16 mouse cellular contexts compared by ENCODE assay signal in genomic region chr17:45215067-45216049, GRCm38 (mm10).
DNase-seq lines count a peak whose midpoint lies in the region; ATAC-seq and TF ChIP-seq lines count a peak whose summit lies in the region.
"Had no signal": no experiment of that assay in that cellular context is flagged by ENCODE, and none has a peak within 500 bp of the region (broad histone marks: within the 10 kb centered on the region; RNA-seq: fewer than 3 reads in every experiment).

No protein-coding gene starts in this region.

- no peaks in the 10 kb centered on the region for H3K27me3 ChIP-seq in heart, embryonic 12.5 days (replicated peaks)
- no peaks in the 10 kb centered on the region for H3K27me3 ChIP-seq in limb, embryonic 15.5 days
- H3K27me3 ChIP-seq in stomach, postnatal 0 days (ENCODE audit: control insufficient read depth, insufficient read depth, low read length): no peaks in the 10 kb centered on the region
- no peaks in the 10 kb centered on the region for H3K27me3 ChIP-seq in forebrain, embryonic 15.5 days

- H3K4me2 ChIP-seq in heart, embryonic 12.5 days: no peak overlapping the region
- H3K4me2 ChIP-seq in limb, embryonic 15.5 days: no peak overlapping the region
- no peak overlapping the region for H3K4me2 ChIP-seq in stomach, postnatal 0 days (replicated peaks; ENCODE audit: low read depth)
- H3K4me2 ChIP-seq in forebrain, embryonic 15.5 days (replicated peaks): no peak overlapping the region

- H3K27ac ChIP-seq in heart, embryonic 12.5 days (ENCODE audit: poor library complexity, severe bottlenecking): no peak overlapping the region
- H3K27ac ChIP-seq in limb, embryonic 15.5 days: peak overlapping the region; percentile 17; the same call in 1 of the 2 replicates
- 0 out of 2 replicates have a peak overlapping the region, but pooled peaks have one; percentile 18 for H3K27ac ChIP-seq in stomach, postnatal 0 days (replicated peaks)
- H3K27ac ChIP-seq in forebrain, embryonic 15.5 days (replicated peaks): no peak overlapping the region
- H3K27ac ChIP-seq: kidney, postnatal 0 days; left cerebral cortex, adult 2 months had no signal

- TF ChIP-seq EP300 in stomach, postnatal 0 days (optimal IDR thresholded peaks at IDR 0.05): no peak

- 66% methylated on average over 15 of the region's 15 CpGs for WGBS in heart, embryonic 12.5 days
- 47% methylated on average over 15 of the region's 15 CpGs for WGBS in limb, embryonic 15.5 days
- WGBS in stomach, postnatal 0 days: 51% methylated on average over 15 of the region's 15 CpGs
- WGBS in forebrain, embryonic 15.5 days: 57% methylated on average over 15 of the region's 15 CpGs

- DNase-seq in heart, adult 11 months: peak; percentile 70
- peak; percentile 14 for DNase-seq in thymus, postnatal 25 days
- no peak for DNase-seq in thymus, postnatal 10 days (ENCODE audit: low spot score in 2 of 2)
- peak; percentile 24 for DNase-seq in stomach, postnatal 0 days (ENCODE audit: low spot score)
- DNase-seq in left cerebral cortex, postnatal 36 days (ENCODE audit: low spot score in 2 of 2): no peak
- DNase-seq: adrenal gland, adult 8-10 months; B cell, adult 2 months; heart, postnatal 36 days; lung, adult 2 months; right cerebral cortex, postnatal 4 days had no signal

- no peak overlapping the region for H3K4me3 ChIP-seq in heart, embryonic 12.5 days
- H3K4me3 ChIP-seq in limb, embryonic 15.5 days: no peak overlapping the region
- H3K4me3 ChIP-seq in stomach, postnatal 0 days (ENCODE audit: low read depth, low read length): no peak overlapping the region
- no peak overlapping the region for H3K4me3 ChIP-seq in forebrain, embryonic 15.5 days
- H3K4me3 ChIP-seq: erythroblast, embryonic 14.5 days; left cerebral cortex, adult 2 months had no signal

- TF ChIP-seq CTCF in stomach, postnatal 0 days (IDR thresholded peaks at IDR 0.05; ENCODE audit: low read depth): no peak

- H3K9me3 ChIP-seq in heart, embryonic 12.5 days (replicated peaks): peaks cover 5% of the 10 kb centered on the region
- peaks cover 3% of the 10 kb centered on the region; the same call in 1 of the 2 replicates for H3K9me3 ChIP-seq in limb, embryonic 15.5 days
- H3K9me3 ChIP-seq in stomach, postnatal 0 days (ENCODE audit: control insufficient read depth, low read length): no peaks in the 10 kb centered on the region
- H3K9me3 ChIP-seq in forebrain, embryonic 15.5 days: no peaks in the 10 kb centered on the region

- H3K9ac ChIP-seq in heart, embryonic 12.5 days: no peak overlapping the region
- H3K9ac ChIP-seq in limb, embryonic 15.5 days: no peak overlapping the region
- H3K9ac ChIP-seq in stomach, postnatal 0 days (ENCODE audit: low read length): no peak overlapping the region
- H3K9ac ChIP-seq in forebrain, embryonic 15.5 days (replicated peaks): no peak overlapping the region

- no peak for ATAC-seq in heart, embryonic 12.5 days (ENCODE audit: insufficient number of reproducible peaks, low FRiP score)
- peak; percentile 61 for ATAC-seq in limb, embryonic 15.5 days (ENCODE audit: insufficient number of reproducible peaks, low FRiP score, low TSS enrichment, low read depth)
- 0 out of 2 replicates have a peak, but pooled peaks have one; percentile 56 for ATAC-seq in stomach, postnatal 0 days (ENCODE audit: low FRiP score, low TSS enrichment)
- ATAC-seq in forebrain, embryonic 15.5 days (replicated peaks): no peak

- peaks cover 9% of the 10 kb centered on the region; the same call in 1 of the 2 replicates for H3K4me1 ChIP-seq in heart, embryonic 12.5 days (replicated peaks)
- peaks cover 8% of the 10 kb centered on the region; the same call in 1 of the 2 replicates for H3K4me1 ChIP-seq in limb, embryonic 15.5 days
- H3K4me1 ChIP-seq in stomach, postnatal 0 days (replicated peaks; ENCODE audit: control insufficient read depth, insufficient read depth): no peaks in the 10 kb centered on the region
- no peaks in the 10 kb centered on the region for H3K4me1 ChIP-seq in forebrain, embryonic 15.5 days

- intact Hi-C loops in left cerebral cortex, postnatal 36 days (cut with DNase I): no loop called here

- no peaks in the 10 kb centered on the region for H3K36me3 ChIP-seq in heart, embryonic 12.5 days
- no peaks in the 10 kb centered on the region for H3K36me3 ChIP-seq in limb, embryonic 15.5 days
- no peaks in the 10 kb centered on the region for H3K36me3 ChIP-seq in stomach, postnatal 0 days (ENCODE audit: control insufficient read depth, insufficient read depth, low read length)
- H3K36me3 ChIP-seq in forebrain, embryonic 15.5 days: no peaks in the 10 kb centered on the region

Comparison
In these comparisons a context has a peak if more than half of its experiments do, and no peak if none do; other contexts are left out.
1. DNase-seq: peak in heart, adult 11 months (single experiment), thymus, postnatal 25 days (single experiment) and stomach, postnatal 0 days (single experiment); none in thymus, postnatal 10 days (0 of 2) and left cerebral cortex, postnatal 36 days (0 of 2).
2. ATAC-seq: peak in limb, embryonic 15.5 days (single experiment) and stomach, postnatal 0 days (single experiment); none in heart, embryonic 12.5 days (single experiment) and forebrain, embryonic 15.5 days (single experiment).
3. H3K27ac ChIP-seq: peak in limb, embryonic 15.5 days (single experiment) and stomach, postnatal 0 days (single experiment); none in heart, embryonic 12.5 days (single experiment) and forebrain, embryonic 15.5 days (single experiment).